Mouse (Mus musculus) midbrain, postnatal 0 days (tissue): Measurements from ENCODE around the gene Mocs2. TPM values are rescaled to one million over a fixed set of nuclear protein-coding genes. Genes with fewer than 3 reads are reported as not detected.

ENCODE experiments used
- ATAC-seq: fragments of 200-750 bp; cut with Nextera tagmentation; 2 replicates; pipeline ENCODE4 v1.8.0; 2017; ENCODE audit warnings: moderate number of reproducible peaks, mild to moderate bottlenecking, moderate TSS enrichment, moderate library complexity; ENCODE audit not compliant: low FRiP score
- DNase-seq: peaks from one replicate; pipeline ENCODE4 v3.0.0-alpha.2; 2015; ENCODE audit warnings: low spot score
- H3K27ac ChIP-seq: fragments of 300-500 bp; sonication (generic); 2 replicates; pipeline ENCODE4 v1.5.1; 2014; ENCODE audit warnings: low read depth, mild to moderate bottlenecking, low read length, mixed read lengths
- H3K27me3 ChIP-seq: fragments of 300-500 bp; sonication (generic); 2 replicates; pipeline ENCODE4 v1.6.1; 2014; ENCODE audit warnings: low read length, control low read depth, mixed read lengths; ENCODE audit not compliant: insufficient read depth
- H3K36me3 ChIP-seq: fragments of 300-500 bp; sonication (generic); 2 replicates; pipeline ENCODE4 v1.6.1; 2014; ENCODE audit warnings: low read length, control low read depth, mixed read lengths; ENCODE audit not compliant: insufficient read depth
- H3K4me1 ChIP-seq: fragments of 300-500 bp; sonication (generic); 2 replicates; pipeline ENCODE4 v1.6.1; 2014; ENCODE audit warnings: mild to moderate bottlenecking, control low read depth, antibody characterized with exemption, low read length, mixed read lengths; ENCODE audit not compliant: insufficient read depth
- H3K4me2 ChIP-seq: fragments of 300-500 bp; sonication (generic); 2 replicates; pipeline ENCODE4 v1.6.1; 2014; ENCODE audit warnings: low read depth, mild to moderate bottlenecking, low read length, mixed read lengths; ENCODE audit not compliant: poor library complexity, severe bottlenecking
- H3K4me3 ChIP-seq: fragments of 300-500 bp; sonication (generic); 2 replicates; pipeline ENCODE4 v1.5.1; 2014; ENCODE audit warnings: low read depth, mild to moderate bottlenecking, low read length, moderate library complexity
- H3K9ac ChIP-seq: fragments of 300-500 bp; sonication (generic); replicated peaks from 2 replicates; pipeline ENCODE4 v1.6.1; 2014; ENCODE audit warnings: mild to moderate bottlenecking, low read length, moderate library complexity, mixed read lengths; ENCODE audit not compliant: poor library complexity, severe bottlenecking
- H3K9me3 ChIP-seq: fragments of 300-500 bp; sonication (generic); 2 replicates; pipeline ENCODE4 v1.6.1; 2016; ENCODE audit warnings: low read length, control low read depth
- CTCF ChIP-seq: IDR thresholded peaks from 2 replicates; pipeline ENCODE4 v1.5.1; 2016; ENCODE audit warnings: antibody characterized with exemption, mild to moderate bottlenecking
- whole genome bisulfite sequencing: fragments of 180-500 bp; shearing (Covaris S2); extraction: QIAGEN DNeasy Blood & Tissue Kit; methylation state at CpG from one replicate; pipeline ENCODE4 v1.1.7; 2014; 5-methylcytosine and 5-hydroxymethylcytosine counted together
- polyA plus RNA-seq: library from polyadenylated mRNA; unstranded; fragments of >200 nt; fragmentation: Nextera tagmentation; extraction: Ambion mirVana; gene quantifications from 2 replicates; pipeline ENCODE4 v1.2.1, GENCODE M21; 2015
- total RNA-seq: library from RNA; depleted of rRNA; stranded (reverse); fragments of >200 nt; gene quantifications from 2 replicates; pipeline ENCODE4 v1.2.3, GENCODE M21; 2014

Mocs2 gene
- total and polyA plus RNA-seq, 2 experiments from 2014 or later: 55.5 to 129 TPM

DNA sequence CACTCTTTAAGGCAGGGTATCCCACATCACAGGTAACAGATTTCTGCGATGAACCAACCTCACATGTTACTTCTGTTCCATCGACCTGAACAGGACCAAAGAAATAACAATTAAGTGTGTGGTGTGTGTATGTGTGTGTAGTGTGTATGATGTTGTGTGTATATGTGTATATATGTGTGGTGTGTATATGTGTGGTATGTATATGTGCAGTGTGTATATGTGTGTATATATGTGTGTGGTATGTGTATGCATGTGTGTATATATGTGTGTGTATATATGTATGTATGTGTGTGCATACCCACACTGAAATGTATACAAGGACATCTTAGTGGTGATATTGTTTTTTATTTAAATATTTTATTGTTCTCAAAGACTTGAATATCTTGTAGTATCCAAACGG lies 36.4 kb downstream of the Mocs2 start:
- no peak overlapping the region for H3K4me2 ChIP-seq
- WGBS: 93% methylated on average over 3 of the region's 3 CpGs
- no peak for TF ChIP-seq CTCF

GRCm38 (mm10) chr13:114855573-114856268 lies 37.7 kb downstream of the Mocs2 start:
- no peak for DNase-seq

More for the DNA sequence above, 36.4 kb downstream of the Mocs2 start:
- no peak overlapping the region for H3K27ac ChIP-seq
- H3K4me1 ChIP-seq: no peaks in the 10 kb centered on the region
- no peaks in the 10 kb centered on the region for H3K36me3 ChIP-seq
- H3K27me3 ChIP-seq: no peaks in the 10 kb centered on the region
- H3K9me3 ChIP-seq: no peaks in the 10 kb centered on the region
- no peak overlapping the region for H3K4me3 ChIP-seq
- no peak for ATAC-seq
- no peak for DNase-seq
- no peak overlapping the region for H3K9ac ChIP-seq

GRCm38 (mm10) chr13:114856269-114856627 lies 38.2 kb downstream of the Mocs2 start:
- ATAC-seq (no peak), DNase-seq (no peak)
- Histone ChIP-seq H3K9ac (no peak overlapping the region), H3K4me2 (0 out of 2 replicates have a peak overlapping the region, but pooled peaks have one; percentile 21), H3K27ac (no peak overlapping the region), H3K27me3 (no peaks in the 10 kb centered on the region), H3K4me3 (no peak overlapping the region), H3K4me1 (no peaks in the 10 kb centered on the region), H3K36me3 (no peaks in the 10 kb centered on the region), H3K9me3 (no peaks in the 10 kb centered on the region)
- TF ChIP-seq CTCF: no peak
- WGBS: 34% methylated on average over 7 of the region's 7 CpGs

More at GRCm38 (mm10) chr13:114855573-114856268, 37.7 kb downstream of the Mocs2 start:
- TF ChIP-seq CTCF: no peak
- no peaks in the 10 kb centered on the region for H3K9me3 ChIP-seq
- H3K4me1 ChIP-seq: no peaks in the 10 kb centered on the region
- H3K4me3 ChIP-seq: no peak overlapping the region
- peak overlapping the region; percentile 21 for H3K4me2 ChIP-seq
- H3K27me3 ChIP-seq: no peaks in the 10 kb centered on the region
- H3K36me3 ChIP-seq: no peaks in the 10 kb centered on the region
- no peak overlapping the region for H3K9ac ChIP-seq
- ATAC-seq: no peak
- WGBS: 20% methylated on average over 15 of the region's 15 CpGs
- H3K27ac ChIP-seq: no peak overlapping the region

GRCm38 (mm10) chr13:114857525-114857924 lies 39.5 kb downstream of the Mocs2 start:
- 92% methylated on average over 4 of the region's 4 CpGs for WGBS
- no peak overlapping the region for H3K27ac ChIP-seq
- no peaks in the 10 kb centered on the region for H3K36me3 ChIP-seq
- H3K4me3 ChIP-seq: no peak overlapping the region
- ATAC-seq (no peak), DNase-seq (no peak)
- H3K4me1 ChIP-seq: no peaks in the 10 kb centered on the region
- H3K9ac ChIP-seq: no peak overlapping the region
- H3K9me3 ChIP-seq: no peaks in the 10 kb centered on the region
- H3K4me2 ChIP-seq: no peak overlapping the region
- no peak for TF ChIP-seq CTCF
- no peaks in the 10 kb centered on the region for H3K27me3 ChIP-seq

GRCm38 (mm10) chr13:114874738-114875137 lies 56.7 kb downstream of the Mocs2 start:
- no peaks in the 10 kb centered on the region for H3K4me1 ChIP-seq
- H3K9ac ChIP-seq: no peak overlapping the region
- no peaks in the 10 kb centered on the region for H3K9me3 ChIP-seq
- no peak for TF ChIP-seq CTCF
- no peaks in the 10 kb centered on the region for H3K36me3 ChIP-seq
- H3K27me3 ChIP-seq: no peaks in the 10 kb centered on the region
- 93% methylated on average over 6 of the region's 6 CpGs for WGBS
- no peak overlapping the region for H3K27ac ChIP-seq
- H3K4me3 ChIP-seq: no peak overlapping the region
- H3K4me2 ChIP-seq: no peak overlapping the region
- ATAC-seq (no peak), DNase-seq (no peak)

GRCm38 (mm10) chr13:114876005-114876520 lies 58.0 kb downstream of the Mocs2 start:
- Histone ChIP-seq H3K36me3 (no peaks in the 10 kb centered on the region), H3K4me2 (no peak overlapping the region), H3K9me3 (no peaks in the 10 kb centered on the region), H3K4me1 (no peaks in the 10 kb centered on the region), H3K27ac (no peak overlapping the region), H3K27me3 (no peaks in the 10 kb centered on the region), H3K9ac (no peak overlapping the region), H3K4me3 (no peak overlapping the region)
- 92% methylated on average over 2 of the region's 2 CpGs for WGBS
- ATAC-seq (no peak), DNase-seq (no peak)
- no peak for TF ChIP-seq CTCF
